Mouse (Mus musculus) liver, embryonic 11.5 days (tissue): ENCODE results near the gene Utp3. TPM values are rescaled to one million over a fixed set of nuclear protein-coding genes. Genes with fewer than 3 reads are reported as not detected.

Experiments used
- ATAC-seq: fragments of 200-750 bp; cut with Nextera tagmentation; replicated peaks from 2 replicates; pipeline ENCODE4 v1.8.0; 2017; ENCODE audit warnings: moderate number of reproducible peaks, mild to moderate bottlenecking, moderate TSS enrichment, moderate library complexity; ENCODE audit not compliant: low FRiP score
- DNase-seq: peaks from one replicate; pipeline ENCODE4 v3.0.0-alpha.2; 2017; ENCODE audit warnings: low spot score
- H3K27ac ChIP-seq: fragments of 300-500 bp; sonication (generic); 2 replicates; pipeline ENCODE4 v1.5.1; 2014; ENCODE audit warnings: mild to moderate bottlenecking, low read depth, low read length, control low read depth
- H3K27me3 ChIP-seq: fragments of 300-500 bp; sonication (generic); replicated peaks from 2 replicates; pipeline ENCODE4 v1.6.1; 2014; ENCODE audit warnings: low read length, mixed read lengths; ENCODE audit not compliant: control insufficient read depth, insufficient read depth
- H3K36me3 ChIP-seq: fragments of 300-500 bp; sonication (generic); 2 replicates; pipeline ENCODE4 v1.6.1; 2014; ENCODE audit warnings: mild to moderate bottlenecking, low read length, moderate library complexity, mixed read lengths; ENCODE audit not compliant: control insufficient read depth, insufficient read depth
- H3K4me1 ChIP-seq: fragments of 300-500 bp; sonication (generic); replicated peaks from 2 replicates; pipeline ENCODE4 v1.6.1; 2014; ENCODE audit warnings: low read length, mixed read lengths; ENCODE audit not compliant: control insufficient read depth, insufficient read depth
- H3K4me2 ChIP-seq: fragments of 300-500 bp; sonication (generic); 2 replicates; pipeline ENCODE4 v1.6.1; 2014; ENCODE audit warnings: mild to moderate bottlenecking, control low read depth, moderate library complexity
- H3K4me3 ChIP-seq: fragments of 300-500 bp; sonication (generic); 2 replicates; pipeline ENCODE4 v1.5.1; 2014; ENCODE audit warnings: low read depth, low read length, control low read depth
- H3K9ac ChIP-seq: fragments of 300-500 bp; sonication (generic); 2 replicates; pipeline ENCODE4 v1.6.1; 2014; ENCODE audit warnings: low read depth, low read length, control low read depth
- H3K9me3 ChIP-seq: fragments of 300-500 bp; sonication (generic); 2 replicates; pipeline ENCODE4 v1.6.1; 2016; ENCODE audit warnings: low read length, inconsistent platforms, mixed read lengths; ENCODE audit not compliant: control insufficient read depth
- WGBS: fragments of 180-500 bp; shearing (Covaris S2); extraction: QIAGEN DNeasy Blood & Tissue Kit; methylation state at CpG from one replicate; pipeline ENCODE4 v1.1.7; 2014; 5-methylcytosine and 5-hydroxymethylcytosine counted together
- polyA plus RNA-seq: library from polyadenylated mRNA; unstranded; fragments of >200 nt; fragmentation: Nextera tagmentation; extraction: Ambion mirVana; gene quantifications from 2 replicates; pipeline ENCODE4 v1.2.1, GENCODE M21; 2014

Utp3 gene
- polyA plus RNA-seq, 1 experiment from 2014 or later = 77.7 TPM

- WGBS = under 1% methylated on average over 102 of the region's 119 CpGs
- peak overlapping the region; percentile 87 for H3K4me2 ChIP-seq
- no peaks in the 10 kb centered on the region for H3K9me3 ChIP-seq
- H3K27me3 ChIP-seq = no peaks in the 10 kb centered on the region
- ATAC-seq = peak; percentile 60
- peak overlapping the region; percentile 90 for H3K4me3 ChIP-seq
- peaks cover 4% of the 10 kb centered on the region; the same call in 1 of the 2 replicates for H3K4me1 ChIP-seq
- H3K27ac ChIP-seq = peak overlapping the region; percentile 85
- no peaks in the 10 kb centered on the region for H3K36me3 ChIP-seq
- peak overlapping the region; percentile 78 for H3K9ac ChIP-seq
- DNase-seq = peak; percentile 68
Measured at GRCm38 (mm10) chr5:88565148-88566033, 11.1 kb downstream of the Utp3 start.

- Histone ChIP-seq H3K36me3 (no peaks in the 10 kb centered on the region), H3K9ac (peak overlapping the region; percentile 78), H3K27ac (peak overlapping the region; percentile 85), H3K4me3 (peak overlapping the region; percentile 90), H3K4me1 (peaks cover 4% of the 10 kb centered on the region; the same call in 1 of the 2 replicates), H3K9me3 (no peaks in the 10 kb centered on the region), H3K27me3 (no peaks in the 10 kb centered on the region), H3K4me2 (peak overlapping the region; percentile 87)
- peak; percentile 56 for ATAC-seq
- DNase-seq = peak; percentile 42
- WGBS = 3% methylated on average over 14 of the region's 14 CpGs
Measured at GRCm38 (mm10) chr5:88566034-88566841, 12.0 kb downstream of the Utp3 start.

- 90% methylated on average over 3 of the region's 3 CpGs for WGBS
- Histone ChIP-seq H3K9ac (no peak overlapping the region), H3K27ac (no peak overlapping the region)
Measured at GRCm38 (mm10) chr5:88569541-88569940, 15.3 kb downstream of the Utp3 start.

GRCm38 (mm10) chr5:88574829-88575228 lies 20.6 kb downstream of the Utp3 start:
- H3K4me3 ChIP-seq = no peak overlapping the region
- 90% methylated on average over 3 of the region's 3 CpGs for WGBS
- no peaks in the 10 kb centered on the region for H3K27me3 ChIP-seq
- no peak overlapping the region for H3K4me2 ChIP-seq
- no peak overlapping the region for H3K27ac ChIP-seq
- H3K36me3 ChIP-seq = no peaks in the 10 kb centered on the region
- H3K9me3 ChIP-seq = no peaks in the 10 kb centered on the region
- no peaks in the 10 kb centered on the region for H3K4me1 ChIP-seq
- ATAC-seq (no peak), DNase-seq (no peak)
- H3K9ac ChIP-seq = no peak overlapping the region

More at GRCm38 (mm10) chr5:88569541-88569940, 15.3 kb downstream of the Utp3 start:
- Histone ChIP-seq H3K9me3 (no peaks in the 10 kb centered on the region), H3K27me3 (no peaks in the 10 kb centered on the region), H3K4me2 (no peak overlapping the region), H3K4me3 (no peak overlapping the region), H3K36me3 (no peaks in the 10 kb centered on the region), H3K4me1 (peaks cover 4% of the 10 kb centered on the region; the same call in 1 of the 2 replicates)
- ATAC-seq = no peak
- no peak for DNase-seq

- Histone ChIP-seq H3K4me3 (no peak overlapping the region), H3K9me3 (no peaks in the 10 kb centered on the region), H3K4me1 (no peaks in the 10 kb centered on the region), H3K36me3 (no peaks in the 10 kb centered on the region), H3K27me3 (no peaks in the 10 kb centered on the region), H3K27ac (no peak overlapping the region), H3K9ac (no peak overlapping the region), H3K4me2 (no peak overlapping the region)
- ATAC-seq = no peak
- DNase-seq = no peak
- WGBS = 66% methylated on average over 3 of the region's 3 CpGs
Measured at GRCm38 (mm10) chr5:88575506-88576338, 21.5 kb downstream of the Utp3 start.

- ATAC-seq (no peak), DNase-seq (no peak)
- Histone ChIP-seq H3K9ac (no peak overlapping the region), H3K36me3 (no peaks in the 10 kb centered on the region), H3K27ac (no peak overlapping the region), H3K4me3 (no peak overlapping the region), H3K9me3 (no peaks in the 10 kb centered on the region), H3K27me3 (no peaks in the 10 kb centered on the region), H3K4me2 (no peak overlapping the region), H3K4me1 (peaks cover 10% of the 10 kb centered on the region)
- WGBS = 74% methylated on average over 10 of the region's 10 CpGs
Measured at GRCm38 (mm10) chr5:88580681-88581080, 26.4 kb downstream of the Utp3 start.

- H3K4me3 ChIP-seq = no peak overlapping the region
- H3K4me1 ChIP-seq = peaks cover 11% of the 10 kb centered on the region
- H3K9me3 ChIP-seq = no peaks in the 10 kb centered on the region
- DNase-seq = no peak
- ATAC-seq = no peak
- no peaks in the 10 kb centered on the region for H3K36me3 ChIP-seq
- WGBS = 92% methylated on average over 6 of the region's 6 CpGs
- no peak overlapping the region for H3K9ac ChIP-seq
- H3K4me2 ChIP-seq = no peak overlapping the region
- H3K27me3 ChIP-seq = no peaks in the 10 kb centered on the region
- no peak overlapping the region for H3K27ac ChIP-seq
Measured at GRCm38 (mm10) chr5:88581343-88581742, 27.1 kb downstream of the Utp3 start.
